Mouse (Mus musculus) heart, adult 2 months (tissue): ENCODE results near the gene Ntrk2.

ENCODE experiments used
- EP300 ChIP-seq: fragments of 200-500 bp; IDR thresholded peaks from 2 replicates; pipeline ENCODE4 v1.6.1; 2011; ENCODE audit warnings: low read depth, low read length, control low read depth; ENCODE audit not compliant: insufficient read depth
- POLR2A ChIP-seq: fragments of 200-500 bp; IDR thresholded peaks from 2 replicates; pipeline ENCODE4 v1.6.1; 2011; ENCODE audit warnings: mild to moderate bottlenecking, low read depth, low read length, control low read depth; ENCODE audit not compliant: insufficient read depth

GRCm38 (mm10) chr13:58803882-58804281 is 2.5 kb upstream of the Ntrk2 start:
- TF ChIP-seq POLR2A (no peak), EP300 (no peak)
